Mouse (Mus musculus) limb, embryonic 14.5 days (tissue): ENCODE results near the gene Vsig2. TPM values are rescaled to one million over a fixed set of nuclear protein-coding genes. Genes with fewer than 3 reads are reported as not detected.
A peak's percentile ranks its signal among the peaks of the same experiment; 100 is the strongest.

ENCODE experiments used
- ATAC-seq: fragments of 200-750 bp; cut with Nextera tagmentation; 2 replicates; pipeline ENCODE4 v1.8.0; 2017; ENCODE audit warnings: low read depth, moderate number of reproducible peaks, moderate TSS enrichment; ENCODE audit not compliant: low FRiP score
- DNase-seq: peaks from one replicate; pipeline ENCODE4 v3.0.0-alpha.2; 2015; ENCODE audit warnings: low spot score
- H3K27ac ChIP-seq: fragments of 300-500 bp; sonication (generic); replicated peaks from 2 replicates; pipeline ENCODE4 v1.5.1; 2014; ENCODE audit warnings: low read depth, mild to moderate bottlenecking, low read length, moderate library complexity, mixed read lengths
- H3K27me3 ChIP-seq: fragments of 300-500 bp; sonication (generic); 2 replicates; pipeline ENCODE4 v1.6.1; 2014; ENCODE audit warnings: low read length, mixed read lengths; ENCODE audit not compliant: control insufficient read depth, insufficient read depth
- H3K36me3 ChIP-seq: fragments of 300-500 bp; sonication (generic); 2 replicates; pipeline ENCODE4 v1.6.1; 2014; ENCODE audit warnings: mild to moderate bottlenecking, low read length, moderate library complexity, mixed read lengths; ENCODE audit not compliant: control insufficient read depth, insufficient read depth
- H3K4me1 ChIP-seq: fragments of 300-500 bp; sonication (generic); 2 replicates; pipeline ENCODE4 v1.6.1; 2014; ENCODE audit warnings: antibody characterized with exemption, low read length, mixed read lengths; ENCODE audit not compliant: control insufficient read depth, insufficient read depth
- H3K4me2 ChIP-seq: fragments of 300-500 bp; sonication (generic); replicated peaks from 2 replicates; pipeline ENCODE4 v1.6.1; 2014; ENCODE audit warnings: low read depth, mild to moderate bottlenecking, low read length, moderate library complexity; ENCODE audit not compliant: severe bottlenecking
- H3K4me3 ChIP-seq: fragments of 300-500 bp; sonication (generic); replicated peaks from 2 replicates; pipeline ENCODE4 v1.5.1; 2014; ENCODE audit warnings: low read length
- H3K9ac ChIP-seq: fragments of 300-500 bp; sonication (generic); 2 replicates; pipeline ENCODE4 v1.6.1; 2014; ENCODE audit warnings: mild to moderate bottlenecking, low read depth, low read length, moderate library complexity; ENCODE audit not compliant: severe bottlenecking
- H3K9me3 ChIP-seq: fragments of 300-500 bp; sonication (generic); 2 replicates; pipeline ENCODE4 v1.6.1; 2016; ENCODE audit warnings: low read length; ENCODE audit not compliant: control insufficient read depth
- POLR2A ChIP-seq: fragments of 200-500 bp; IDR thresholded peaks from 2 replicates; pipeline ENCODE4 v1.8.0; 2012; ENCODE audit warnings: inconsistent platforms, mild to moderate bottlenecking, moderate library complexity, borderline replicate concordance; ENCODE audit not compliant: insufficient read depth, insufficient read length; ENCODE audit errors: extremely low read depth
- WGBS: fragments of 180-500 bp; shearing (Covaris S2); extraction: QIAGEN DNeasy Blood & Tissue Kit; methylation state at CpG from one replicate; pipeline ENCODE4 v1.1.7; 2014; 5-methylcytosine and 5-hydroxymethylcytosine counted together
- polyA plus RNA-seq, 2 experiments: library from polyadenylated mRNA; depleted of rRNA in 1 of 2; stranded (reverse) in 1 of 2; unstranded in 1 of 2; fragments of >200 nt; fragmentation: Nextera tagmentation in 1 of 2; extraction: Ambion mirVana in 1 of 2; gene quantifications; 2 replicates each; pipeline versions ENCODE4 v1.2.1 to v1.2.3; 2012 to 2014

Vsig2 gene
- polyA plus RNA-seq, 2 experiments: 0.59 to 5.2 TPM

DNA sequence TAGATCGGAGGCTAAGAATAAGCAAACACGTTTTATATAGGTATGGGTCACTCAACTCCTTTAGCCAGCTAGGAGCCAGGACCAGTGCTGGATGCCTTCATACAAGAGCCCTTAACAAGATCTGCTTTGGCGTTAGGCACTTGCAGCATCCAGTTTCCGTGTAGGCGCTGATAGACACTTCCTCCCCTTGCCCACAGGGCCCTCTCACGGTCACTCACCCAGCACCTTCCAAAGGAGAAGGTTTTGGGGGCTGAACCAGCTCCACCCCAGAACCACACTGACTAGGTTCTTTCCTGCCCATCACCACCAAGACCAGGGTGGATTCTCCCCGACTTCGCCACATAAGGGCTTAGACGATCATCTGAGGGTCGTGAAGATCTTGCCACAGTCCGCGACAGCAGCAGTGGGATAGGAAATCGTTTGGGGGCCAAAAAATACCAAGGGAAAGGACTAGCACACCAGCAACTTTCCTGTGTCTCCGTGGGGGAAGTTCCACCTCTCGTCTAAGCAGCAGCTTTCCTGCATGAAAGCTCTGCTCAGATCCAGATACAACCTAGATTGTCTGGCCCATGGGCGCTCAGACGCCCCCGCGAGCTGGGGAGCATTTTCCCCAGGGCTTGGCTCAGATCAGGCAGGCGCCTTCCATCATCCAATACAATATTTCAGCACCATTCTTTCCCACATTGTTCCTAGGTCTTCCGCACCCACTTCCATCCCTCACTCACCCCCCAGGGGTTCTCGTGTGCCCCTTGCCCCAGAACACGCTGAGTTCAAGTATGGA, 12.9 kb downstream of the Vsig2 start:
- DNase-seq (no peak), ATAC-seq (no peak)
- Histone ChIP-seq H3K9me3 (no peaks in the 10 kb centered on the region), H3K9ac (peak overlapping the region; percentile 36; the same call in 1 of the 2 replicates), H3K4me1 (peaks cover 7% of the 10 kb centered on the region), H3K36me3 (no peaks in the 10 kb centered on the region), H3K4me3 (peak overlapping the region; percentile 40), H3K4me2 (peak overlapping the region; percentile 77), H3K27ac (no peak overlapping the region), H3K27me3 (peaks cover 41% of the 10 kb centered on the region)
- WGBS: 2% methylated on average over 23 of the region's 23 CpGs
- TF ChIP-seq POLR2A: no peak

DNA sequence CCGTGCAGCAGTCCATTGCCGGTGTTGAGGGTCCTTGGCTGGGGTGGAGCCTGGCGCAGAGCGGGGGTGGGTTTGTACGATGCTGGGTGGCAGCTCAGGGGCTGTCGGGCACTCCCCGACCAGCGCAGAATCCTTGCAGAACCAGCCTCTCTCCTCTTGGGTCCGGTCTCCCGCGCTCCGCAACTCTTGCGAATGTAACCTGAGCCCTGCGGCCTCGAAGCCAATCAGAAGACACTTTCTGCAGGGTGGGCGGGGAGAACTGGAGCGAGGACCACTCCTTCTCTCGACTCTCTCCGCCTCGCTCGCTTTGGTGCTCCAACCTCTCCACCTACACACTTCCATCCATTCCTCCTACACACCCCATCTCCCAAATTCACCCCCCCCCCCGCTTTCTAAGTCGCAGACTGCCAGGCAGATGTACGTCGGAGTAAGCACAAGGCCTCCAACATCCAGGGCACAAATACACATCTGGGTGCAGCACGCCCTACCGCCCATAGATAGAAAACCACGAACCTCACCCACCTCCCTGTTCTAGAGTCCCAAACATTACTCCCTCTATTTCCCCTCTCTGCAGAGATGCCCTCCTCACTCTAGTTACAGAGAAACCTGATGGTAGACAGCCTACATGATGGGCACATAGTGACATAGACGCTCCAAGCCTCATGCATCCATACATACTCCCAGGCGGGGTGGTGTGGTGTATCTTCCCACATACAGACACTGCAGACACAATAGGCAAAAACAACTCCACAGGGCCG, 13.7 kb downstream of the Vsig2 start, which contains the start of gene Nrgn:
Gene Nrgn, minus strand, starts transcription at position 369 of the 758 bp plus-strand sequence.
- Histone ChIP-seq H3K9me3 (no peaks in the 10 kb centered on the region), H3K27ac (no peak within 1 kb of the TSS), H3K4me1 (peaks cover 7% of the 10 kb centered on the region), H3K9ac (peak within 1 kb of the TSS; percentile 36; the same call in 1 of the 2 replicates), H3K27me3 (peaks cover 37% of the 10 kb centered on the region), H3K4me2 (peak within 1 kb of the TSS; percentile 77), H3K36me3 (no peaks in the 10 kb centered on the region), H3K4me3 (peak within 1 kb of the TSS; percentile 40)
- DNase-seq (peak; percentile 84), ATAC-seq (peak; percentile 97)
- 4% methylated on average over 30 of the region's 31 CpGs for WGBS
- TF ChIP-seq POLR2A: no peak

DNA sequence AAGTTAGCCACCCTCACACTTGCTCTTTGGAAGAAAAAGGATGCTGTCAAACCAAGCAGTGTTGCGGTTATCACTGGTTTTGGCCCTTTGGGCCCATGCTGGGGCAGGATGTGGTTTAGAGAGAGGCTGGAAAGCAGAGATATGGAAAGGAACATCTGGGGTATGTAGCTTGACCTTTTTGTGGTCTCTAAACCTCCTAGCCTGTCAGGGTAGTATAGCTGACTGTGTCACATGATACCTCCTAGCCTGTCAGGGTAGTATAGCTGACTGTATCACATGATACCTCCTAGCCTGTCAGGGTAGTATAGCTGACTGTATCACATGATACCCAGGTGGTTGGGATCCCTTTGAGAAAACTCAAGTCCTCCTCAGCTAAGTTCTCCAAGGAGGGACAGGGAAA, 15.2 kb downstream of the Vsig2 start:
- no peaks in the 10 kb centered on the region for H3K9me3 ChIP-seq
- no peak for ATAC-seq
- DNase-seq: no peak
- no peak for TF ChIP-seq POLR2A
- peaks cover 37% of the 10 kb centered on the region for H3K27me3 ChIP-seq
- no peaks in the 10 kb centered on the region for H3K36me3 ChIP-seq
- 83% methylated on average over 1 of the region's 1 CpGs for WGBS
- peaks cover 7% of the 10 kb centered on the region for H3K4me1 ChIP-seq
- no peak overlapping the region for H3K4me3 ChIP-seq
- H3K4me2 ChIP-seq: no peak overlapping the region
- H3K27ac ChIP-seq: no peak overlapping the region
- no peak overlapping the region for H3K9ac ChIP-seq

DNA sequence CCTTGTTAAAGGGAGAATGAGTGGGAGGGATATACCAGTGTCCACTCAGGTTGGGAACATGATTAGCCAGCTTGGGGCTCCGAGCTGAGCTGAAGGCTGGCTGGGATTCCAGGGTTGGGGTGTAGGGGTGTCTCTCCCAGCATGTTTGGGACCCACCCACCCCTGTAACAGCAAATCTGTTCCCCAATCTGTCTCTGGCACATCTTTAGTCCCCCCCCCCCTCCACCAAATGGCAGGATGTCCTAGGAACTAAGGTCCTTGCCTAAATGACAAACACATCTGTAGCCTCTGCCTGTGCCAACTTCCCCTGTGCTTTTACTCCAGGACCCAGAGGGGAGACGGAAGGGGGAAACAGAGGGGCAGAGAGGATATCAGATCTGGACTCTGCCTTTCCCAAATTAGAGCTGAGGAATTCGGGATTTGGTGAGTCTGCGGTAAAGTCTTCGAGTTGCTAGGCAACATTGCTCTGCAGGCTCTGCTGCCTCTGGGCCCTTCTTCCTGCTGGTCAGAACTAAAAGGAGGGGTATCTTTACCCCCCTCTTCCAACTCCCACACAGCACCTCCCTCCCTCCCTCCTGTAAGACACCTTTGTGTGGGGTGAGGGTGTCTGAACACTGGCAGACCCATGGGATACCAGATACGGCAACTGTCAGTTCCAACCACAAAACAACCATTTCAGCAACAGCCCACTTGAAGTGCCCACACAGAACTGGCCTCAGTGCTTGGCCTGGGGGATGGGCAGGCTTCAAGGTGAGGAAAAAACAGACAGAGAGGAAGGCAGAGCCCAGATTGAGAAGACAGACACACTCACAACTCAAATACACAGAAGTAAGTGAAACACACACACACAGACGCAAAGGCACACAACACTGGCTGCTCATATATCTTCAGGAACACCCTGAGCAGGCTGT, 16.0 kb downstream of the Vsig2 start, which contains the start of gene Siae:
Gene Siae, plus strand, starts transcription at position 861 of the 911 bp plus-strand sequence.
- Histone ChIP-seq H3K4me1 (peaks cover 7% of the 10 kb centered on the region), H3K9ac (no peak within 1 kb of the TSS), H3K4me2 (no peak within 1 kb of the TSS), H3K36me3 (no peaks in the 10 kb centered on the region), H3K27ac (no peak within 1 kb of the TSS), H3K4me3 (no peak within 1 kb of the TSS), H3K27me3 (peaks cover 28% of the 10 kb centered on the region), H3K9me3 (no peaks in the 10 kb centered on the region)
- DNase-seq (no peak), ATAC-seq (no peak)
- WGBS: 26% methylated on average over 7 of the region's 7 CpGs
- no peak for TF ChIP-seq POLR2A
